Mouse (Mus musculus) monocyte, adult 5-6 weeks (primary cell): ENCODE data around the gene Prkcd. TPM values are rescaled to one million over a fixed set of nuclear protein-coding genes. Genes with fewer than 3 reads are reported as not detected.

ENCODE experiments used
- ATAC-seq: fragments of 153-309, 156-312 bp; replicated peaks from 2 replicates; pipeline ENCODE4 v1.8.0; 2017; ENCODE audit warnings: mild to moderate bottlenecking; ENCODE audit not compliant: low TSS enrichment, insufficient number of reproducible peaks, severe bottlenecking, poor library complexity, low FRiP score
- total RNA-seq: library from RNA; stranded (forward); fragments of 200-1000, 200-491, 200-594 nt; gene quantifications from 3 replicates; pipeline ENCODE4 v1.2.3, GENCODE M21; 2017

Gene Prkcd
- total RNA-seq, result 610 to 725 TPM (median 637 TPM) in 3 replicates

DNA sequence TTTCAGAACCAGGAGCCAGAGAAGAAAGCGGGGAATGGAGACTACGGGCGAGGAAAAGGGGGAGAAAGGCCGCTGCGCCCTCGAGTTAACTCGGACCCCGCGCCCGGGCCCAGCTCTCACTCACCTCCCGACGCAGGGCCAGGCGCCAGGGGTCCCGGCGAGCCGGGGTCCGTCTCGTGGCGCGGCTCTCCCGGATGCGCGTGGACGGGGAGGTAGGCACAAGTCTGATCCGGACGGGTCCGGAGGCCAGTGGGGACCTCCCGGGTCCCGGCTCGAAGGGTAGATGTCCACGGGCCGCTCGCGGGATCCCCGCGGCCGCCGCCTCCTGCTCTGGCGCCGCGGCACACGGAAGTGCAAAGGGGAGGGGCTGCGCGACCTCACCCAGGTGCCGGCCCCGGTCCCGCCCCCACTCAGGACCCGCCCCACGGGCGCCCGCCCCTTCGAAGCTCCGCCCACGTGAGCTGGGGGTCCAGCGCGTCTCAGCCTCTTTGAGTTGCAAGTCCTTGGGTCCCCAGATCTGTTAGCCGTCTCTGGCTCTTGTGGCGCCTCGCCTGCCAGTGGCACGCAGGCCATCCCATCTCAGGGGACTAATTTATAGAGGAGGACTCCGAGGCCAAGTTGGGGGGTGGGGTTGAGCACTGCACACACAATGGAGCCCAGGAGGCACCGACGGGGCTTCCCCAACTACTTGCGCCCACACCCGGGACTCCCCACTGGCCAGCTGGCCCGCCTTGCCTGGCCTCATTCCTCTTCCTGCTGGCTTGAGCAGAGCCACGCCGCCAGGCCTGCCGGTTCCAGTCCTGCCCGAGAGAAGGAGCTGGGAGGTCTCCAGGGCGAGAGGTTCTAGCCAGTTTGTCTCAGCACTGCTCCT is at the start of gene Prkcd:
Gene Prkcd (minus strand): TSS at position 355 of the 871 bp plus-strand sequence.
- peak; percentile 57 for ATAC-seq

- no peak for ATAC-seq
Measured at GRCm38 (mm10) chr14:30674947-30675346, 48.9 kb upstream of the Prkcd start.

GRCm38 (mm10) chr14:30671986-30672312 is 45.9 kb upstream of the Prkcd start:
- peak; percentile 90 for ATAC-seq

DNA sequence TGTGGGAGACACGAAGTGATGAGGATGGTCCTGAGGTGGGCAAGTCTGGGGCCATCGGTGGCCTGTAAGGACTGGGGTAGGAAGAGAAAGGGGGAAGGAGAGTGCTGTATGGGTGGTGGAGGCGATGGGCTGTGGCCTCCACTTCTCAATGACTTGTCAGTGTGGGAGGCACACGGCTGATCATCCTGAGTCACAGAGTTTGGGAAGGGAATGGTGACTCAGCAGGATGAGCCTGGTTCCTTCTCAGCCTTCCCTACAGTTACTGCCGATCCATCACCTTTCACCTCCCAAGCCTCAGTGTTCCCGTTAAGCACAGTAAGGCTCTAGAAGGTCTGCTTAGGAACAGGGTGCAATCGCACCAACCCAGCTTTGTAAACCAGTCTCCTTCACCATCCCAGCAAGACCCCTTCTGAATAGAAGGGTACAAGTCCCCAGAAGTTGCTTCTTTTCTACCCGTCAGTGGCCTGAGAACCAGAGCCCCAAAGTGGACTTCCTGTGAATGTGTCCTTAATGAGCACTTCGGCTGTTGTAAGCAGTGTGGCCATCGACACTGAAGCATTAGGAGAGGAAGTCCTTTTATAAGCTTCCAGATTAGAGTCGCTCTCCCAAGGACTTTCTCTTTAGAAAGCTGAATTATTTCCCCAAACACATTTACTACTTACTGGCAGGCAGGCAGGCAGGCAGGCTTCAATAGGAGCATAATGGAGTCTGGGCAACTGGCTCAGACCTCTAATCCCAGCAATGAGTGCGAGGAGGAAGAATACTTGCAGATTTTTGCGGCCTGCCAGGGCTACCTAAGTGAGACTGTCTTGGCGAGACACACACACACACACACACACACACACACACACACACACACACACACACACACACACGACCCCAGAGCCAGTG is 45.3 kb upstream of the Prkcd start:
- ATAC-seq, result no peak

DNA sequence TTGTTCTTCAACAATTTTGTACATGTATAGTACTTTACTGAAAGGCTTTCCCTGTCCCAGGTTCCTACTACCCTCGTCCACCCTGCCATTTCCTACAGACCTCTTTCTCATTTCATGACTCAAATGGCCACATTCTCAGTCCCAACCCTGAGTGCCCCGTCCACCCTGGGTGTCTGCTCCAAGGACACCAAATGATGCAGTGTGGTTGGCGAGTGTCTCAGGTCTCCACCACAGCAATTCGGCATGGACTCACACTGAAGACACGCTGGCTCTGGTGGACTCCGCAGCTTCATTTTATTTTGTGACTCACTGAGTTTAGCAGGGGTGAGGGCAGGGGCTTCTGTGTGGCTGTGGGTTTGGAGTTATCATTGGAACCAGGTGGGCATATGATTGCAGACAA is 44.2 kb upstream of the Prkcd start:
- ATAC-seq, result no peak

GRCm38 (mm10) chr14:30666604-30667003 is 40.6 kb upstream of the Prkcd start:
- no peak for ATAC-seq

DNA sequence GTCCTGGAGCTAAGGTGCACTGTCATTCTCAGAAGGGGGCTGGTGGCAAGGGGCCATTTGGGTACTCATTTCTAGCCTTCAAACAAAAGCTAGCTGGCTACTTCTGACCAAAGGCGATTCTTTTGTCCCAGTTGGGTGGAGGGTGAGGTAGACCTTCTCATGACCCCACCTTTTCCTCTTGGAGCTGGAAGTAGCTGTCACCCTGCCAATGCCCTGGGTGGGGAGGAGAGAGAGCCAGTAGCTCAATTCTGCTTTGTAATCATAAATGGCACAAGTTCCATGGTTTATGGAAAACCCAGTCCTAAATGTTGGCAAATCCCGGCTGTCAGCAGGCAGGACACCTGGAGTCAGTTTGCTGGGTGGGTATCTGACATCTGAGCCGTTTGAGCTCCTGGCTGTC is 40.1 kb upstream of the Prkcd start:
- no peak for ATAC-seq

DNA sequence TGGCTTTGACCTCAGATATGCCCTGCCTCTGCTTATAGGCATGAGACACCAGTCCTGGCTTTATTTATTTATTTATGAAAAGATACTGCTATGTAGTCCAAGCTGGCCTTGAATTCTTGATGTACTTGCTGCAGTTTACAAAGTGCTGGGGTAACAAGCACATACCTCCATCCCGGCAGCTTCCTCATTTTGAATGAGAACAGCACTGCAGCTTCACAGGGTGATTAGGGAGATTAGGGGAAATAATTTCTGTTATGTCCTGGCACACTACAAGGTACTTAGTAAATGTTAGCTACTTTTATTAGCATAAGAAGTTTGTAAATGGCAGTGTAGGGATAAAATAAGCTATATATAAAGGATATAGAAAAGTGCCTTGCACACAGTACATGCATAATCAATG is 29.5 kb upstream of the Prkcd start:
- no peak for ATAC-seq

GRCm38 (mm10) chr14:30654691-30655228 is 28.8 kb upstream of the Prkcd start:
- ATAC-seq, result no peak

DNA sequence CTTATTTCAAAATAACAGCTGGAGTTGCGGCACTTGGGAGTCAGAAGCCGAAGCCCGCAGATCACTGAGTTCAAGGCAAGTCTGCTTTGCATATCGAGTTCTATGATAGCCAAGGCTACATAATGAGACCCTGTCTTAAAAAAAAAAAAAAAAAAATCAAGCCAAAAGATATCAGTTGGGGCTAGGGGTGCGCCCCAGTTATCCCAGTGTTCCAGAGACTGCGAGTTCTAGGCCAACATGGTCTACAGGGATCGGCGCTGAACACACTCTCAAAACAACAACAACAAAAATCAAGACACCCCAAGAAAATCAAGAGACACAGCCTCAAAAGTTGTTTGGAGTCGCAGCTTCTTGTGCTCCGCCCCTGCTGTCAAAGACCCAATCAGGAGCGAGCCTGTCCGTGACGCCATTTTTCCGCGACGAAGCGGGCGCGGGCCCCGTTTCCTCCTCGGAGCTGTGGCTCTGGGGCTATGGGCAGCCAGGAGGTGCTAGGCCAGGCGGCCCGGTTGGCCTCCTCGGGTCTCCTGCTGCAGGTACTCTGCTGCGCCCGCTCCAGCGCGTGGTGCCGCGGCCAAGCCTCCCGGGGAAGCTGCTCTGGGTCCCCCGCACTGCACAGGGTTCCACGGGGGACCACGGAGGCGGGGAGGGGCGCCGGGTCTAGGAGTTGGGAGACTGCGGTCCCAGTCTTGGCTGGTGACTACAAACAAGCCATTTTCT is 28.1 kb upstream of the Prkcd start, which contains the start of gene Rft1:
Gene Rft1 (plus strand): TSS at position 418 of the 717 bp plus-strand sequence.
- peak; percentile 92 for ATAC-seq

GRCm38 (mm10) chr14:30650969-30651368 is 25.0 kb upstream of the Prkcd start:
- ATAC-seq, result peak; percentile 54

DNA sequence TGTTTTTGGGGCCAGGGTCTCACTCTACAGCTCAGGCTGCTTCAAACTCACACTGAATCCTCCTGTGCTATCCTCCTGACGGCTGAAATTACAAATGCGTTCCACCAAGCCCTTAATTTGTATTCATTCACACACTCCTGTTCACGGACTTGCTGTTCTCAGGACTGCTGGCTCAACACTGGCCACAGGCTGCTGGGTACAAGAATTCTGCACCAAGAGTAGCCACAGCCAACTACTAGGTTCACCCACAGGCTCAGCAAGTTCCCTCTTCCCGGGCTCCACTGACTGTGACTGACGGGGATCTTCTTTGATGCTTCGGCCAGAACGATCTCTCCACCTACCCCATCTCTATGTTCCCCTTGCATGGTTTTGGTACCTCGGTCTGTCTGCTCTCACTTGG is 23.7 kb upstream of the Prkcd start:
- no peak for ATAC-seq

GRCm38 (mm10) chr14:30648478-30648877 is 22.5 kb upstream of the Prkcd start:
- ATAC-seq, result no peak

GRCm38 (mm10) chr14:30646486-30646885 is 20.5 kb upstream of the Prkcd start:
- no peak for ATAC-seq

DNA sequence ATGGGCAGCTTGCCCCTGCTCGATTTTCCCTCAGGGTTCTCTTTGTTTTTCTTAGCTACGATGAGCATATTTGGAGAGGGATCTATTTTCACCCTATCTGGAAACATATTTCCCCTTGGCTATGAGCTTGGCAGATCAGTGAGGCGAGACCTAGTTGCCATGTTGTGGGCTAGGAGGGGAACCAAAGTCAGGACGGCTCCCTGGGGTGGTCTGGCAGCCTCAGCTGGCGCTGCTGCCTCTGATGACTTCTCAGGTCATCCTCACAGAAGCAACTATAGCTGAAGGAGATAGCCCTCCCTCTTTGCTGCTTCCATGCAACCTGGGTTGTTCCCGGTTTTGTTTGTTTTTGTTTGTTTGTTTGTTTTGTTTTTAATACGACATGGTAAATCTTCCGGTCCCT is 19.1 kb upstream of the Prkcd start:
- no peak for ATAC-seq

DNA sequence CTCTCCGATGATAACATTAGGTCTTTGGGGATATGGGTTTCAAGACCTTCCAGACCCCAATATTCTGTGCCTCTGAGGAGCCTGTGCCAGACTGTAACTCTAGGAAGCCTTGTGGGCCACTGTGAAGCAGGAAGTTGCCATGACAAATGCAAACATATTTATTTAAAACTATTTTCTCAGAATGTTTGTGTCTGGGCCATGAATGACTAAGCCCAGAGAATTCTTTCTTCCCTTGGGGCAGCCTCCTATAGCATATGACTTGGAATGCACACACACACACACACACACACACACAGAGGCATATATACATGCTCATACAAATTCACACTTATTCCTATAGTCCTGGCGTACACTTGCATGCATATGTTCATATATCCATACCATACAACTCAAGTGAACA is 18.0 kb upstream of the Prkcd start:
- no peak for ATAC-seq

DNA sequence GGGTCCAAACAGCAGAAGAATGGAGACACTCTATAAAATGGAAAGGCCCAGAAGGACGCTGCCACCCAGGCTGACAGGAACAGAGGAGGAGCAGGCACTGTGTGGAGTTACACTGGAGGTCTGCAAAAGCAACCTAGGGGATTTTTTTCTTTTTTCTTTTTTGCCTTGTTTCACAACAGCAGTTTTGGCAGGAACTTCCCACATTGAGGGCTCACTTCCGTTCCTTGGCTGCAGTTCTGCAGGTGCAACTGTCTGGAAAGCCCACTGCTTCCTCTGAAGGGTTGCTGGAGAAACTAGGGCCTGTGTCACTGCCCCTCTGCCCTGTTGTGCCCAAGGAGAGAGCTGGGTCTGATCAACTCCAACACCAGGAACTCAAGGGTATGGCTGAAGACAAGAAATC is 15.7 kb upstream of the Prkcd start:
- peak; percentile 42 for ATAC-seq

GRCm38 (mm10) chr14:30638686-30639085 is 12.7 kb upstream of the Prkcd start:
- ATAC-seq, result no peak

DNA sequence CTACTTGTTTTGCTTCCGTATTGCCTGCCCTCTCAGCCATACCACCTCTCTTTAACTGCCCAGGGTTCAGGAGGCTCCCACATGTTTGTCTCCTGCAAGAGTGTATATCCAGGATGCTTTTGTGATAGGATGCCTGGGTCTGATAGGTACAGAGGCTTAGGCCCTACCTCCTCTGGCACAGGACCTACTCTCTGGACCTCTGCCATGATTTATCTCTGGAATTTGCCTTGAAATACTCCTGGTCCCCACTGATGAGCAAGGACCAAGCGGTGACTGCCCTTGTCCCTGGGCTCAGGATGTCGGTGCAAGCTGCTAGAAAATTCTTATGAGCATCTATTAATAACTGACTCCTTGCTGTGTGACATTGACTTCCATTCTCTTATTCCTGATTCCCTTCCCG is 12.0 kb upstream of the Prkcd start:
- ATAC-seq, result no peak
